In the genomic region with DNA sequence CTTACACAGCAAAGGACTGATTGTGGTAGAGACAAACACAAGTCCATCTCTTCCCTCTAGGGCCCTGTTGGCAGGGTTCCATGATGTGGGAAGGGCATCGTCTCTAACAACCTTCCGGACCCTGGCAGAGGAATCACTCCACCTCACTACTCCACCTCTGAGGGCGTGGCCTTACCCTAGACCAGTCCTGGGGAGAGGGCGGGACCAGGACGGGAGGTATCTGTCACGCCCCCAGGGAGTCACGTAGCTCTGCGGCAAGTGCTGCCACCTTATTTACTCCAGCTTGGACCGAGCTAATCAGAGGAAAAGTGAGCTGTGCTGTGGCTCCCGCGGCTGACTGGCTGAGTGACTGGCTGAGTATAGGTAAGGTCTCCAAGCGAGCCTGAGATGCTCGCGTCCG, we compare ENCODE assay signal across 8 mouse cellular contexts. TPM values are rescaled to one million over a fixed set of nuclear protein-coding genes. Genes with fewer than 3 reads are reported as not detected.
A peak's percentile ranks its signal among the peaks of the same experiment; 100 is the strongest.
DNase-seq lines count a peak whose midpoint lies in the region; ATAC-seq and TF ChIP-seq lines count a peak whose summit lies in the region.

A gene (plus strand): TSS at position 109 of the 400 bp plus-strand sequence.

- TF ChIP-seq POLR2A in testis, adult 2 months (IDR thresholded peaks at IDR 0.05; ENCODE audit: control insufficient read depth, low read depth, low read length), result peak; percentile 32; the same call in 1 of the 2 replicates

- H3K4me2 ChIP-seq in heart, embryonic 15.5 days, result peak within 1 kb of the TSS; percentile 59
- peak within 1 kb of the TSS; percentile 55 for H3K4me2 ChIP-seq in liver, embryonic 15.5 days
- peak within 1 kb of the TSS; percentile 48 for H3K4me2 ChIP-seq in neural tube, embryonic 12.5 days (replicated peaks)

- no peak for TF ChIP-seq CTCF in testis, adult 2 months (IDR thresholded peaks at IDR 0.05; ENCODE audit: control insufficient read depth, insufficient read depth, insufficient replicate concordance, low read depth, low read length)

- ATAC-seq in CD4-positive, CD25-positive, alpha-beta regulatory T cell, adult 4 months, result peak; percentile 97
- peak; percentile 94 for ATAC-seq in heart, embryonic 15.5 days (replicated peaks; ENCODE audit: insufficient number of reproducible peaks, insufficient read depth, low FRiP score, low read depth)
- peak; percentile 94 for ATAC-seq in liver, embryonic 15.5 days (ENCODE audit: insufficient read depth)
- peak; percentile 74; the same call in 1 of the 2 replicates for ATAC-seq in neural tube, embryonic 12.5 days (ENCODE audit: low FRiP score, low read depth)

- DNase-seq in brain, adult 2 months (ENCODE audit: low read depth, low spot score), result peak; percentile 94
- peak; percentile 92 to 97 for DNase-seq in kidney, postnatal 25 days

- peak within 1 kb of the TSS; percentile 33 for H3K4me3 ChIP-seq in erythroblast, embryonic 14.5 days (replicated peaks)
- peak within 1 kb of the TSS; percentile 37 for H3K4me3 ChIP-seq in heart, embryonic 15.5 days
- peak within 1 kb of the TSS; percentile 28 for H3K4me3 ChIP-seq in liver, embryonic 15.5 days (replicated peaks)
- H3K4me3 ChIP-seq in neural tube, embryonic 12.5 days, result no peak within 1 kb of the TSS
- H3K4me3 ChIP-seq in testis, adult 2 months (ENCODE audit: control insufficient read depth, low read depth, low read length), result peak within 1 kb of the TSS; percentile 26

- H3K36me3 ChIP-seq in erythroblast, embryonic 14.5 days (ENCODE audit: control insufficient read depth), result peaks cover 86% of the 10 kb centered on the region
- peaks cover 41% of the 10 kb centered on the region for H3K36me3 ChIP-seq in heart, embryonic 15.5 days
- peaks cover 50% of the 10 kb centered on the region for H3K36me3 ChIP-seq in liver, embryonic 15.5 days (replicated peaks)
- H3K36me3 ChIP-seq in neural tube, embryonic 12.5 days, result peaks cover 34% of the 10 kb centered on the region
- peaks cover 4% of the 10 kb centered on the region for H3K36me3 ChIP-seq in testis, adult 2 months (ENCODE audit: control insufficient read depth, insufficient read depth, low read length)

- no peak within 1 kb of the TSS for H3K9ac ChIP-seq in heart, embryonic 15.5 days
- H3K9ac ChIP-seq in liver, embryonic 15.5 days, result no peak within 1 kb of the TSS
- H3K9ac ChIP-seq in neural tube, embryonic 12.5 days, result no peak within 1 kb of the TSS

- H3K27ac ChIP-seq in heart, embryonic 15.5 days, result peak within 1 kb of the TSS; percentile 67
- H3K27ac ChIP-seq in liver, embryonic 15.5 days (replicated peaks), result peak within 1 kb of the TSS; percentile 64
- H3K27ac ChIP-seq in neural tube, embryonic 12.5 days, result no peak within 1 kb of the TSS
- peak within 1 kb of the TSS; percentile 33; the same call in 1 of the 2 replicates for H3K27ac ChIP-seq in testis, adult 2 months (ENCODE audit: control insufficient read depth, insufficient read depth, low read depth, low read length)

- 5% methylated on average over 15 of the region's 15 CpGs for WGBS in heart, embryonic 15.5 days
- 5% methylated on average over 15 of the region's 15 CpGs for WGBS in liver, embryonic 15.5 days (ENCODE audit: insufficient replicate concordance)
- 9% methylated on average over 15 of the region's 15 CpGs for WGBS in neural tube, embryonic 12.5 days

- H3K9me3 ChIP-seq in erythroblast, embryonic 14.5 days (ENCODE audit: control insufficient read depth, low read length), result no peaks in the 10 kb centered on the region
- no peaks in the 10 kb centered on the region for H3K9me3 ChIP-seq in heart, embryonic 15.5 days (replicated peaks)
- no peaks in the 10 kb centered on the region for H3K9me3 ChIP-seq in liver, embryonic 15.5 days (replicated peaks)
- no peaks in the 10 kb centered on the region for H3K9me3 ChIP-seq in neural tube, embryonic 12.5 days

- H3K4me1 ChIP-seq in erythroblast, embryonic 14.5 days (ENCODE audit: control insufficient read depth), result peaks cover 20% of the 10 kb centered on the region
- peaks cover 27% of the 10 kb centered on the region for H3K4me1 ChIP-seq in heart, embryonic 15.5 days (replicated peaks)
- H3K4me1 ChIP-seq in liver, embryonic 15.5 days (replicated peaks), result peaks cover 16% of the 10 kb centered on the region
- peaks cover 11% of the 10 kb centered on the region; the same call in 1 of the 2 replicates for H3K4me1 ChIP-seq in neural tube, embryonic 12.5 days
- peaks cover 2% of the 10 kb centered on the region; the same call in 1 of the 2 replicates for H3K4me1 ChIP-seq in testis, adult 2 months (ENCODE audit: control insufficient read depth, insufficient read depth, low read length)

- H3K27me3 ChIP-seq in erythroblast, embryonic 14.5 days (ENCODE audit: control insufficient read depth), result no peaks in the 10 kb centered on the region
- no peaks in the 10 kb centered on the region for H3K27me3 ChIP-seq in heart, embryonic 15.5 days
- H3K27me3 ChIP-seq in liver, embryonic 15.5 days, result no peaks in the 10 kb centered on the region
- H3K27me3 ChIP-seq in neural tube, embryonic 12.5 days (replicated peaks), result no peaks in the 10 kb centered on the region
- H3K27me3 ChIP-seq in testis, adult 2 months (ENCODE audit: control insufficient read depth, insufficient read depth, low read length), result no peaks in the 10 kb centered on the region

RNA-seq across cellular contexts. Expression of the gene that starts here (rescaled TPM):
- polyA plus RNA-seq in CD4-positive, CD25-positive, alpha-beta regulatory T cell, adult 4 months (2017; shearing (Covaris generic)), result 10 to 100 TPM; 10.9 to 14.9 TPM
- polyA plus RNA-seq in erythroblast, embryonic 14.5 days (2012), result 0.12 and 0.22 TPM in 2 replicates
- 20.6 and 28.6 TPM in 2 replicates for polyA plus RNA-seq in heart, embryonic 15.5 days (2015; fragmentation: Nextera tagmentation; extraction: Ambion mirVana)
- polyA plus RNA-seq in liver, embryonic 15.5 days (2015; fragmentation: Nextera tagmentation; extraction: Ambion mirVana), result 10.5 and 13.3 TPM in 2 replicates
- polyA plus RNA-seq in neural tube, embryonic 12.5 days (2016; fragmentation: Nextera tagmentation; extraction: Ambion mirVana), result 16.8 and 17.2 TPM in 2 replicates
- polyA plus RNA-seq in testis, adult 2 months (2012; rRNA removed), result 5.8 and 7.4 TPM in 2 replicates
